Mouse (Mus musculus): ENCODE measurements around the gene Osbpl6. TPM values are rescaled to one million over a fixed set of nuclear protein-coding genes. Genes with fewer than 3 reads are reported as not detected.

Gene Osbpl6
- polyA plus RNA-seq, 2 experiments, result 8.9 to 11.5 TPM

- 80% methylated on average over 12 of the region's 12 CpGs for WGBS
- no peak for TF ChIP-seq POLR2A (IDR thresholded peaks at IDR 0.05; ENCODE audit: borderline replicate concordance, extremely low read depth, insufficient read depth, insufficient read length)
- no peak overlapping the region for H3K9ac ChIP-seq (ENCODE audit: low read depth, low read length, severe bottlenecking)
- H3K4me3 ChIP-seq (replicated peaks; ENCODE audit: low read length), result no peak overlapping the region
- no peaks in the 10 kb centered on the region for H3K4me1 ChIP-seq (ENCODE audit: control insufficient read depth, insufficient read depth, low read length)
- no peaks in the 10 kb centered on the region for H3K27me3 ChIP-seq (ENCODE audit: control insufficient read depth, insufficient read depth, low read length)
- no peak overlapping the region for H3K4me2 ChIP-seq (replicated peaks; ENCODE audit: low read depth, low read length, severe bottlenecking)
- no peaks in the 10 kb centered on the region for H3K9me3 ChIP-seq (ENCODE audit: control insufficient read depth, low read length)
- no peak for DNase-seq (ENCODE audit: low spot score)
- 0 out of 2 replicates have a peak, but pooled peaks cover 2% of the 10 kb centered on the region for H3K36me3 ChIP-seq (ENCODE audit: control insufficient read depth, insufficient read depth, low read length)
- no peak for ATAC-seq (ENCODE audit: low FRiP score, low read depth)
- H3K27ac ChIP-seq (replicated peaks; ENCODE audit: low read depth, low read length), result no peak overlapping the region
These were observed 143.0 kb downstream of the Osbpl6 start for GRCm38 (mm10) chr2:76549316-76549715.

GRCm38 (mm10) chr2:76555852-76556558 lies 149.7 kb downstream of the Osbpl6 start:
- no peak for DNase-seq (ENCODE audit: low spot score)
- ATAC-seq (ENCODE audit: low FRiP score, low read depth), result no peak

GRCm38 (mm10) chr2:76560146-76560545 lies 153.8 kb downstream of the Osbpl6 start:
- no peaks in the 10 kb centered on the region for H3K9me3 ChIP-seq (ENCODE audit: control insufficient read depth, low read length)
- TF ChIP-seq POLR2A (IDR thresholded peaks at IDR 0.05; ENCODE audit: borderline replicate concordance, extremely low read depth, insufficient read depth, insufficient read length), result no peak
- H3K27me3 ChIP-seq (ENCODE audit: control insufficient read depth, insufficient read depth, low read length), result no peaks in the 10 kb centered on the region
- H3K4me1 ChIP-seq (ENCODE audit: control insufficient read depth, insufficient read depth, low read length), result no peaks in the 10 kb centered on the region
- ATAC-seq (ENCODE audit: low FRiP score, low read depth) (no peak), DNase-seq (ENCODE audit: low spot score) (no peak)
- 0 out of 2 replicates have a peak, but pooled peaks cover under 1% of the 10 kb centered on the region for H3K36me3 ChIP-seq (ENCODE audit: control insufficient read depth, insufficient read depth, low read length)
- WGBS, result 91% methylated on average over 10 of the region's 10 CpGs
- no peak overlapping the region for H3K27ac ChIP-seq (replicated peaks; ENCODE audit: low read depth, low read length)
- no peak overlapping the region for H3K4me3 ChIP-seq (replicated peaks; ENCODE audit: low read length)
- H3K9ac ChIP-seq (ENCODE audit: low read depth, low read length, severe bottlenecking), result no peak overlapping the region
- H3K4me2 ChIP-seq (replicated peaks; ENCODE audit: low read depth, low read length, severe bottlenecking), result no peak overlapping the region

More at GRCm38 (mm10) chr2:76555852-76556558, 149.7 kb downstream of the Osbpl6 start:
- Histone ChIP-seq H3K9ac (ENCODE audit: low read depth, low read length, severe bottlenecking) (no peak overlapping the region), H3K36me3 (ENCODE audit: control insufficient read depth, insufficient read depth, low read length) (0 out of 2 replicates have a peak, but pooled peaks cover 2% of the 10 kb centered on the region), H3K4me3 (replicated peaks; ENCODE audit: low read length) (no peak overlapping the region), H3K4me2 (replicated peaks; ENCODE audit: low read depth, low read length, severe bottlenecking) (no peak overlapping the region), H3K27me3 (ENCODE audit: control insufficient read depth, insufficient read depth, low read length) (no peaks in the 10 kb centered on the region), H3K27ac (replicated peaks; ENCODE audit: low read depth, low read length) (no peak overlapping the region), H3K4me1 (ENCODE audit: control insufficient read depth, insufficient read depth, low read length) (no peaks in the 10 kb centered on the region), H3K9me3 (ENCODE audit: control insufficient read depth, low read length) (no peaks in the 10 kb centered on the region)
- WGBS, result 64% methylated on average over 11 of the region's 11 CpGs
- TF ChIP-seq POLR2A (IDR thresholded peaks at IDR 0.05; ENCODE audit: borderline replicate concordance, extremely low read depth, insufficient read depth, insufficient read length), result no peak

GRCm38 (mm10) chr2:76563862-76564261 lies 157.6 kb downstream of the Osbpl6 start:
- H3K4me2 ChIP-seq (replicated peaks; ENCODE audit: low read depth, low read length, severe bottlenecking), result no peak overlapping the region
- 71% methylated on average over 4 of the region's 4 CpGs for WGBS
- no peaks in the 10 kb centered on the region for H3K27me3 ChIP-seq (ENCODE audit: control insufficient read depth, insufficient read depth, low read length)

GRCm38 (mm10) chr2:76566933-76567551 lies 160.7 kb downstream of the Osbpl6 start:
- WGBS, result 82% methylated on average over 8 of the region's 8 CpGs
- H3K4me3 ChIP-seq (replicated peaks; ENCODE audit: low read length), result no peak overlapping the region
- H3K27ac ChIP-seq (replicated peaks; ENCODE audit: low read depth, low read length), result no peak overlapping the region
- H3K4me2 ChIP-seq (replicated peaks; ENCODE audit: low read depth, low read length, severe bottlenecking), result no peak overlapping the region
- no peak for ATAC-seq (ENCODE audit: low FRiP score, low read depth)
- DNase-seq (ENCODE audit: low spot score), result no peak
- H3K36me3 ChIP-seq (ENCODE audit: control insufficient read depth, insufficient read depth, low read length), result no peaks in the 10 kb centered on the region
- H3K9me3 ChIP-seq (ENCODE audit: control insufficient read depth, low read length), result no peaks in the 10 kb centered on the region
- no peak overlapping the region for H3K9ac ChIP-seq (ENCODE audit: low read depth, low read length, severe bottlenecking)
- H3K27me3 ChIP-seq (ENCODE audit: control insufficient read depth, insufficient read depth, low read length), result no peaks in the 10 kb centered on the region
- TF ChIP-seq POLR2A (IDR thresholded peaks at IDR 0.05; ENCODE audit: borderline replicate concordance, extremely low read depth, insufficient read depth, insufficient read length), result no peak
- 0 out of 2 replicates have a peak, but pooled peaks cover 5% of the 10 kb centered on the region for H3K4me1 ChIP-seq (ENCODE audit: control insufficient read depth, insufficient read depth, low read length)

More at GRCm38 (mm10) chr2:76563862-76564261, 157.6 kb downstream of the Osbpl6 start:
- no peak for ATAC-seq (ENCODE audit: low FRiP score, low read depth)
- Histone ChIP-seq H3K4me1 (ENCODE audit: control insufficient read depth, insufficient read depth, low read length) (no peaks in the 10 kb centered on the region), H3K9ac (ENCODE audit: low read depth, low read length, severe bottlenecking) (no peak overlapping the region), H3K4me3 (replicated peaks; ENCODE audit: low read length) (no peak overlapping the region), H3K36me3 (ENCODE audit: control insufficient read depth, insufficient read depth, low read length) (no peaks in the 10 kb centered on the region), H3K9me3 (ENCODE audit: control insufficient read depth, low read length) (no peaks in the 10 kb centered on the region), H3K27ac (replicated peaks; ENCODE audit: low read depth, low read length) (no peak overlapping the region)
- TF ChIP-seq POLR2A (IDR thresholded peaks at IDR 0.05; ENCODE audit: borderline replicate concordance, extremely low read depth, insufficient read depth, insufficient read length), result no peak
- no peak for DNase-seq (ENCODE audit: low spot score)

Data from limb, embryonic 14.5 days (tissue).